Mouse (Mus musculus) cerebellum, adult 2 months (tissue): ENCODE measurements around the gene Nubpl.

Experiments used
- CTCF ChIP-seq: fragments of 200-500 bp; IDR thresholded peaks from 2 replicates; pipeline ENCODE4 v1.5.1; 2011; ENCODE audit warnings: low read depth, mild to moderate bottlenecking, control low read depth, low read length, moderate library complexity, borderline replicate concordance; ENCODE audit not compliant: insufficient read depth
- POLR2A ChIP-seq: fragments of 200-500 bp; IDR thresholded peaks from 2 replicates; pipeline ENCODE4 v1.6.1; 2011; ENCODE audit warnings: low read length, control low read depth, borderline replicate concordance; ENCODE audit not compliant: insufficient read depth

DNA sequence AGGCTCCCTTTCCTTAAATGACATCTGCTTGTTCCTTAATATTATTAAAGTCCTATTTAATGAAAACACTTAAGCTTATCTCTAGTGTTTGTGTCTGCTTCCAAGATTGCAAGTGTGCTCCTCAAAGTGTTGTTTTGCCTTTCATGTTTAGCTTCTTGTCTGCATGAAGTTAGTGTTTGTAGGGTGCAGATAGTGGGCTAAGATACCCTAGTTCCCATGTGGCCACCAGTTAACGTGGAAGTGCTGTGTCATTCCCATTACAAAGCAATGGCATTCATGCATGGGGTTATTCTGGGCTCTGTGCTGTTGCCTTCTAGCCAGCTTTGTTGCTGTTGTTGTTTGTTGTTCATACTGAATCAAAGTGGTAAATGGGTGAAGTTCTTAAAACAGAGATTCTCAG, 201.1 kb downstream of the Nubpl start:
- no peak for TF ChIP-seq CTCF
- no peak for TF ChIP-seq POLR2A
